Mouse (Mus musculus) brain, embryonic 14.5 days (tissue): ENCODE data around the gene Entpd2. TPM values are rescaled to one million over a fixed set of nuclear protein-coding genes. Genes with fewer than 3 reads are reported as not detected.

ENCODE experiments used
- DNase-seq: peaks from one replicate; pipeline ENCODE4 v3.0.0-alpha.2; 2011; ENCODE audit warnings: low read depth
- CTCF ChIP-seq: fragments of 200-500 bp; IDR thresholded peaks from 2 replicates; pipeline ENCODE4 v1.5.1; 2012; ENCODE audit warnings: inconsistent platforms, mild to moderate bottlenecking, moderate library complexity, borderline replicate concordance; ENCODE audit not compliant: insufficient read depth, insufficient read length; ENCODE audit errors: extremely low read depth
- POLR2A ChIP-seq: fragments of 200-500 bp; IDR thresholded peaks from 2 replicates; pipeline ENCODE4 v1.6.1; 2012; ENCODE audit warnings: mild to moderate bottlenecking, inconsistent platforms, borderline replicate concordance; ENCODE audit not compliant: poor library complexity, insufficient read depth, insufficient read length, severe bottlenecking; ENCODE audit errors: extremely low read depth
- polyA plus RNA-seq: library from polyadenylated mRNA; depleted of rRNA; stranded (reverse); fragments of >200 nt; gene quantifications from 2 replicates; pipeline ENCODE4 v1.2.3, GENCODE M21; 2012

The Entpd2 gene
- polyA plus RNA-seq, 1 experiment, result 2.3 TPM

- peak; percentile 72 for TF ChIP-seq CTCF
- TF ChIP-seq POLR2A, result no peak
- peak; percentile 86 for DNase-seq
Observed at GRCm38 (mm10) chr2:25421896-25422295, 26.2 kb downstream of the Entpd2 start.

DNA sequence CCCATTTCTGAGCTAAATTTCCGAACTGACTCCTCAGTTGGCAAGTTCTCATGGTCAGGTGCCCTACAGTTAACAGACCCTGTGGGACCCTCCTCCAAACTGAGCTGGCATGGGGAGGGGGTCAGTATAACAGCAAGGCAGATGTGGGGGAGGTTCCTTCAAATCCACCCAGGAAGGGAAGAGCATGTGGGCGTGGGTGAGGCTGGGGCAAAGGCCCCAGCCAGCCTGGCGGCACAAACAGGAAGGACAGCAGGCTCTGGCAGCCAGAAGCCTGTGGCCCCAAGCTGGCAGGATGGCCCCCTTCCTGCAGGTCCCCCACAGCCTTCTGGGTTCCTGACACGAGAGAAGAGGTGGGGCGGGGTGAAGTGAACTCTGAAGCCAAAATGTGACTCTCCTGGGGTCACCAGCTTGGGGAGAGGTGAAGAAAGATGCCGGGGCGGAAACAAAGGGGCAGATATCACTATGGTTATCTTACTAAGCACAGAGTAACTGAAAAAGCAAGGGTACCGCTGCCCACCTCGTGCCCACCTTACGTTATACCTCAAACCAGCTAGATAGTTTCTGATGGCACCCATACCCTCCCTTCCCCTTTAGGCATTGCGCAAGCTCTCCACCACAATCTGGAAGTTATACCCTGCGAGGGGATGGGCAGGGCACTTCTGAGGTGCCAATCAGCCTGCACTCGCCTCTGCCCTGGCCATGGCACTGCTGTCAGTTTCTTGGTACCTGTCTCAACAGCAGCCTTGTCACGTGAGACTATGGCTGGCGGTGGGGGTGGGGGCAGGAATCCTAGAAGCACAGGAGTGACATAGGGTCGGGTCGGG is 27.1 kb downstream of the Entpd2 start, which contains the start of gene Fut7:
TSS of gene Fut7 (plus strand) at position 681 of the 824 bp plus-strand sequence.
- no peak for DNase-seq
- TF ChIP-seq POLR2A (no peak), CTCF (no peak)

- no peak for TF ChIP-seq CTCF
- no peak for TF ChIP-seq POLR2A
- no peak for DNase-seq
Observed at GRCm38 (mm10) chr2:25423626-25424025, 28.0 kb downstream of the Entpd2 start.

GRCm38 (mm10) chr2:25425481-25425880 is 29.8 kb downstream of the Entpd2 start:
- DNase-seq, result peak; percentile 14
- no peak for TF ChIP-seq POLR2A
- TF ChIP-seq CTCF, result no peak

DNA sequence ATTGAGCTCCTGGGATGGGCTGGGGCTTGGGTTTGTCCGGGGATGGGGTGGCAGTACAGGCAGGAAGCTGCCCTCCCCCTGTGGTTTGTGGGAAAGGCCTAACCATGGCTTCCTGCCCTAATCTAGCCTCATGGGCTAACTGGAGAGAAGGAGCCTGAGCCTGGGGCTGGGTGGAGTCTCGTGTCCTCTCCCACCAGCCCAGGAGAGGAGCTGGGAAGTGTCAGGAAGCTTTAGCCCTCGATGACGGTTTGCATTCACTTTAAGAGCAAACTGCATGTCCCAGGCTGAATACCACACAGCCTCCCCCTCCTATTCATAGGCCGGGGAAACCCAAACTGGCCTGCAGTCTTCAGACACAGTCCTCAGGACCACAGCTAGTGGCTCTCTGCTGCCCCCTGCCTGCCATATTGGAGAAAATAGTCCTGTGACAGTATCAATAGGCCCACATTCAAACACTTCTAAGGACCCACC is 31.1 kb downstream of the Entpd2 start:
- DNase-seq, result peak; percentile 83
- TF ChIP-seq CTCF (peak; percentile 83), POLR2A (no peak)

- DNase-seq, result no peak
- TF ChIP-seq POLR2A, result no peak
- TF ChIP-seq CTCF, result no peak
Observed at GRCm38 (mm10) chr2:25427256-25427655, 31.6 kb downstream of the Entpd2 start.

DNA sequence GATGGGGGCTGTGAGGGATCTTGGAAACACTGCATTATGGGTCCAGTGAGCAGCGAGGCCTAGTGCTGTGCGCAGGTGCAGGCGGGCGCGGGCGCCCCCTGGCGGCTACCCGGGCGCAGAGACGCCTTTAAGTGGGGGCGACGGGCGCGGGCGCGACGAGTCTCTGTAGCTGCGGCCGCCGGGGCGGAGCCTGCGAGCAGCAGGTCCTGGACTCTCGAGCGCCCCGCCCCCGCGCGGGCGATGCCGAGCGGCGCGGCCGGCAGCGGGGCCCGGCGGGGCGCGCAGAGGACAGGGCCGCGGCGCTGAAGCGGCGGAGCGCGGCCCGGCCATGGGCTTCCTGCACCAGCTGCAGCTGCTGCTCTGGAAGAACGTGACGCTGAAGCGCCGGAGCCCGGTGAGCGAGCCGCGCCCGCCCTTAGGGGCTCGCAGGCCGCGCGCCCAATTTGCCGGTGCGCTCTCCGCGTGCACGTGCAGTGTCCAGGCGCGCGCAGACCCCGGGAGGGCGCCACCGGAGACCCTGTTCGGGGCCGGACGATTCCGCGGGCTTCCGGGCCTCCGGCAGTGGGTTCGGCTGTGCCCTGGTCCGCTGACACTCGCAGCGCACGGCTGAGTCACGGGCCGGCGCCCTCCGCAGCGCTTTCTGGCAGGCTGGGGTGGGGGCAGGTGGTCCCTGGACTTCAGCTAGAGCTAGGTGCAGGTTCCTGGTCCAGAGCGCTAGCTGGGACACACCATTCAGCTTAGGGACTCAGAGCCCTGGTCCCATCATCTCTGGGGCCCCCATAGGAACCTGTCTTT is 33.0 kb downstream of the Entpd2 start, which contains the start of gene Abca2:
TSS of gene Abca2 (plus strand) at position 262 of the 795 bp plus-strand sequence.
- TF ChIP-seq CTCF (peak; percentile 95), POLR2A (peak; percentile 79)
- peak; percentile 97 for DNase-seq

DNA sequence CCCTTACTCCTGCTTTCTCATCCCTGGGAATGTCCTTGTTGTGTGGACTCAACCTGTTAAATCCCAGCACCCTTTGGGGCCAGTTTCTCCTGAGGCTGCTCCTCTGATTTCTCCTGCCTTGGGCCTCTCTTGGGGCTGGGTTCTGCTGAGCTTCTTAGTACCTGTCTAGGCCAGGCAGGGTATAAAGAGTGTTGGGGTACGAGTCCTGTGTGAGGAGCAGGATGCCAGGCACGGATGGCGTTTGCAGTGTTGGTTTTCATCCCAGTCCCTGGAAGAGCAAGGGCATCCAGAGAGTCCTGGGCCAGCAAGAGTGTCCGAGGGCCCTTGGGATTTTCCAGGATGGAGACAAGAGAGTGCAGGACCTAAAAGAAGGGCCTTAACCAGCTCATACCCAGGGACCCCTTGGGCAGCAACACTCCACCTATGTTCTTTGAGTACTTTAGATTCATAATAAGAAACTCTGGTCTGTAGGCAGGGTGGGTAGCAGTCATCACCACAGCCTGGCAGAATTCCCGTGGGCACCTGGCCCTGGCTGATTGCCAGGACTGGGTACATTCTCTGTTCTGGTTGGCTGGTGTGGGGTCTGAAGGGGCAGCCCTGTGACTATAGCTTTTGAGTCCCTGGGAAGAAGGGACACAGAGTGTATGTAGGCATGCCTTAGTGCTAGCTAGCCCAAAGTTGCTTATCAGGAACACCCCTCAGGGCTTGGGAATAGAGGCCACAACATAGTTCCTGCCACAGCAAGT is 33.9 kb downstream of the Entpd2 start:
- TF ChIP-seq POLR2A, result no peak
- TF ChIP-seq CTCF, result no peak

GRCm38 (mm10) chr2:25430395-25431233 is 34.9 kb downstream of the Entpd2 start:
- DNase-seq, result peak; percentile 29
- TF ChIP-seq POLR2A, result no peak
- no peak for TF ChIP-seq CTCF

More for the DNA sequence above, 33.9 kb downstream of the Entpd2 start:
- peak; percentile 18 for DNase-seq

DNA sequence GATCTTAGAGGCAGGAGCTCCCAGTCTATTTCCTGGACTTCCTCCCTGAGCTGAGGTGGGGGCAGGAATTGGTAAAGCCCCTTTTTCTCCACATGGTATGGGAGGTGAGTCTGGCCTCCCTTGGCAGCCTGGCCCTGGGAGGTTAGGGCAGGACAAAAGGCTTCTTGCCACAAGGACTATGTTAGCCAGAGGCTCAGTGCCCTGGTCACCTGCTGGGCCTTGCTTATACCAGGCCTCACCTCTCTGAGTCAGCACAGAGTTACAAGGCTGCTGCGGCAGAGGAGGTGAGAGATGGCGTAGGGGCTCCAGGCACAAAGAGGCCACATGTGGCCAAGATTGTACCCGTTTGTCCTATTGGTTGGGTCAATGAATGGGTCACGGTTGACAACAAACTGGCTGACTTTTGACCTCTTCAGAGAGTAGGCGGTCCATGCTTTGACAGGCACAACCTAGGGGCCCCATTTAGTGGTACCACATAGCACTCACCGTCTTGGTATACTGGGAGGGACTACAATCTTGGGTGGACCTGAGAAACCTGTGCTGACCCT is 35.7 kb downstream of the Entpd2 start:
- TF ChIP-seq POLR2A (no peak), CTCF (no peak)

More for the DNA sequence above, 35.7 kb downstream of the Entpd2 start:
- no peak for DNase-seq
